Mouse (Mus musculus) kidney, postnatal 10 days (tissue): ENCODE results near the gene Il17re.

Source experiments
- DNase-seq: peaks from one replicate; pipeline ENCODE4 v3.0.0; 2021; ENCODE audit warnings: mixed read lengths

Gene Il17re

GRCm38 (mm10) chr6:113457952-113458534, at the start of gene Il17re:
Il17re (plus strand) TSS chr6:113458484.
- no peak for DNase-seq

- no peak for DNase-seq
These were observed 48.3 kb upstream of the Il17re start for GRCm38 (mm10) chr6:113410001-113410400.

GRCm38 (mm10) chr6:113416416-113416815, 41.9 kb upstream of the Il17re start:
- no peak for DNase-seq

- peak; percentile 53 for DNase-seq
These were observed 39.7 kb upstream of the Il17re start for GRCm38 (mm10) chr6:113418441-113419198.

- peak; percentile 100 for DNase-seq
These were observed 39.1 kb upstream of the Il17re start, which contains the start of gene Rpusd3 for GRCm38 (mm10) chr6:113419199-113419587. Rpusd3 (minus strand) TSS chr6:113419340.

- no peak for DNase-seq
These were observed 35.3 kb upstream of the Il17re start for GRCm38 (mm10) chr6:113423000-113423399.

GRCm38 (mm10) chr6:113424187-113424586, 34.1 kb upstream of the Il17re start:
- no peak for DNase-seq

GRCm38 (mm10) chr6:113426696-113427095, 31.6 kb upstream of the Il17re start:
- DNase-seq = no peak

- peak; percentile 67 for DNase-seq
These were observed 30.9 kb upstream of the Il17re start for GRCm38 (mm10) chr6:113427397-113427796.

- DNase-seq = no peak
These were observed 30.3 kb upstream of the Il17re start for GRCm38 (mm10) chr6:113428006-113428405.

- no peak for DNase-seq
These were observed 28.3 kb upstream of the Il17re start for GRCm38 (mm10) chr6:113429965-113430364.

- DNase-seq = no peak
These were observed 27.4 kb upstream of the Il17re start for GRCm38 (mm10) chr6:113430846-113431245.

GRCm38 (mm10) chr6:113431801-113432200, 26.5 kb upstream of the Il17re start:
- no peak for DNase-seq

- no peak for DNase-seq
These were observed 24.6 kb upstream of the Il17re start for GRCm38 (mm10) chr6:113433661-113434060.

GRCm38 (mm10) chr6:113434691-113435090, 23.6 kb upstream of the Il17re start:
- DNase-seq = no peak

- DNase-seq = no peak
These were observed 22.5 kb upstream of the Il17re start, which contains the start of gene Cidec for GRCm38 (mm10) chr6:113435664-113436205. Cidec (minus strand) TSS chr6:113435760.

- no peak for DNase-seq
These were observed 21.1 kb upstream of the Il17re start for GRCm38 (mm10) chr6:113437135-113437534.

- DNase-seq = no peak
These were observed 19.4 kb upstream of the Il17re start for GRCm38 (mm10) chr6:113438721-113439430.

GRCm38 (mm10) chr6:113440686-113441085, 17.6 kb upstream of the Il17re start:
- DNase-seq = no peak

- peak; percentile 87 for DNase-seq
These were observed 17.1 kb upstream of the Il17re start for GRCm38 (mm10) chr6:113441147-113441680.

GRCm38 (mm10) chr6:113442087-113442441, 16.2 kb upstream of the Il17re start:
- DNase-seq = no peak

- peak; percentile 93 for DNase-seq
These were observed 15.7 kb upstream of the Il17re start, which contains the start of gene Jagn1 for GRCm38 (mm10) chr6:113442442-113443090. Jagn1 (plus strand) TSS chr6:113442569.

- DNase-seq = no peak
These were observed 15.2 kb upstream of the Il17re start for GRCm38 (mm10) chr6:113443091-113443490.
